Mouse (Mus musculus) brown adipose tissue, adult 24 weeks (tissue): Measurements from ENCODE around the gene Cep83. TPM values are rescaled to one million over a fixed set of nuclear protein-coding genes. Genes with fewer than 3 reads are reported as not detected.
"Not testable (repeated sequence)": the region's sequence is repeated elsewhere in the genome, so short reads cannot be mapped to it uniquely, and the experiment has no call there.

Experiments
- H3K27ac ChIP-seq: fragments of 200-500 bp; replicated peaks from 2 replicates; pipeline ENCODE4 v1.5.1; 2012; ENCODE audit warnings: low read depth, mild to moderate bottlenecking, low read length
- H3K4me1 ChIP-seq: fragments of 200-500 bp; 2 replicates; pipeline ENCODE4 v1.6.1; 2012; ENCODE audit warnings: low read length, mixed read lengths; ENCODE audit not compliant: control insufficient read depth, insufficient read depth, insufficient read length
- H3K4me3 ChIP-seq: fragments of 200-500 bp; 2 replicates; pipeline ENCODE4 v1.5.1; 2012; ENCODE audit warnings: low read depth, mild to moderate bottlenecking, low read length, moderate library complexity; ENCODE audit not compliant: insufficient read depth
- polyA plus RNA-seq: library from polyadenylated mRNA; stranded (reverse); fragments of >200 nt; gene quantifications from 2 replicates; pipeline ENCODE4 v1.2.4, GENCODE M21; 2012; ENCODE audit not compliant: missing spikeins, insufficient read depth, insufficient read length

Cep83 gene
- polyA plus RNA-seq, 1 experiment: 9.4 TPM

DNA sequence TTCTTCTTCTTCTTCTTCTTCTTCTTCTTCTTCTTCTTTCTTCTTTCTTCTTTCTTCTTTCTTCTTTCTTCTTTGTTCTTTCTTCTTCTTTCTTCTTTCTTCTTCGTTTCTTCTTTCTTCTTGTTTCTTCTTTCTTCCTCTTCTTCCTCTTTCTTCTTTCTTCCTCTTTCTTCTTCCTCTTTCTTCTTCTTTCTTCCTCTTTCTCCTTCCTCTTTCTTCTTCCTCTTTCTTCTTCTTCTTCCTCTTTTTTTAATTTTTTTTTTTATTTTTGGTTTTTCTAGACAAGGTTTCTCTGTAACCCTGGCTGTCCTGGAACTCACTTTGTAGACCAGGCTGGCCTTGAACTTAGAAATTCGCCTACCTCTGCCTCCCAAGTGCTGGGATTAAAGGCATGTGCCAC, 39.6 kb downstream of the Cep83 start:
- not testable (repeated sequence) for H3K4me1 ChIP-seq, H3K27ac ChIP-seq, H3K4me3 ChIP-seq

- no peaks in the 10 kb centered on the region for H3K4me1 ChIP-seq
- no peak overlapping the region for H3K4me3 ChIP-seq
- no peak overlapping the region for H3K27ac ChIP-seq
Measured at GRCm38 (mm10) chr10:94730445-94730844, 42.0 kb downstream of the Cep83 start.

- Histone ChIP-seq H3K4me3 (no peak overlapping the region), H3K4me1 (no peaks in the 10 kb centered on the region), H3K27ac (no peak overlapping the region)
Measured at GRCm38 (mm10) chr10:94734829-94735228, 46.4 kb downstream of the Cep83 start.

- H3K4me1 ChIP-seq: no peaks in the 10 kb centered on the region
- no peak overlapping the region for H3K27ac ChIP-seq
- H3K4me3 ChIP-seq: no peak overlapping the region
Measured at GRCm38 (mm10) chr10:94740221-94740620, 51.8 kb downstream of the Cep83 start.

GRCm38 (mm10) chr10:94741459-94741858, 53.0 kb downstream of the Cep83 start:
- no peak overlapping the region for H3K4me3 ChIP-seq
- no peak overlapping the region for H3K27ac ChIP-seq
- no peaks in the 10 kb centered on the region for H3K4me1 ChIP-seq

DNA sequence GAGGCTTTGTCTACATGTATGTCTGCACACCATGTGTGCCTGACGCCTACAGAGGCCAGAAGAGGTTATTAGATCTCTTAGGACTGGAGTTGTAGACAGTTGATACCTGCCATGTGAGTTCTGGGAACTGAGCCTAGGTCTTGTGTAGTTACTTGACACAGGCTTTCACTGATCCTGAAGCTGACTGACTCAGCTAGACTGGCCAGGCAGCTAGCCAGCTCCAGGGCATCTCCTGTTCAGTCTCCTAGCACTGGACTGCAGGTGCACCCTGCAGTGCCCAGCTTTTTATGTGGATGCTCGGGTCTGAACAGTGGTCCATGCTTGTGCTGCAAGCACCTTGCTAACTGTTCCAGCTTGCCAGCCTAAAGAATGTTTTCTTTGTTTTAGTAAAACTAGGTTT, 58.6 kb downstream of the Cep83 start:
- Histone ChIP-seq H3K4me3 (no peak overlapping the region), H3K27ac (no peak overlapping the region), H3K4me1 (no peaks in the 10 kb centered on the region)

GRCm38 (mm10) chr10:94771496-94771895, 83.0 kb downstream of the Cep83 start:
- no peaks in the 10 kb centered on the region for H3K4me1 ChIP-seq
- no peak overlapping the region for H3K4me3 ChIP-seq
- H3K27ac ChIP-seq: no peak overlapping the region

GRCm38 (mm10) chr10:94777576-94777975, 89.1 kb downstream of the Cep83 start:
- Histone ChIP-seq H3K4me3 (no peak overlapping the region), H3K4me1 (no peaks in the 10 kb centered on the region), H3K27ac (no peak overlapping the region)

DNA sequence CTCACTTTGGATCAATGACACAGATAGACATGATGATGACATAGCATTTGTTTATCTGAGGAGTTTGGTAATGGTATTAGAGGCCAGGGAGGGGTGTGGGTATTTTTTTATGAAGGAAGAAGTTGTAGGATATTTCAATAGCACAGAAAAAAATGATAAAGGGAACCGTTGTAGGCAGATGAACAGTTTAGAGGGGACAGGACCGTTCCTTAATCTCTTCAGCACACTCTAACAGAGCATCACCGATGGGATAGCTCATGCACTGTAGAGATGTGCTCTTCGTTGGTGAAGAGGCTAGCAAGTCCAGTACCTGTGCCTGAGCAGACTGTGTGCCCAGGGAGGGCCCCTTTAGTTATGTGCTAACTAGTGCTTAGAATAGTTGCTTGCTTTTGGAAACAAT, 90.9 kb downstream of the Cep83 start:
- Histone ChIP-seq H3K27ac (no peak overlapping the region), H3K4me1 (no peaks in the 10 kb centered on the region), H3K4me3 (no peak overlapping the region)

- Histone ChIP-seq H3K4me1 (no peaks in the 10 kb centered on the region), H3K27ac (no peak overlapping the region), H3K4me3 (no peak overlapping the region)
Measured at GRCm38 (mm10) chr10:94780618-94781262, 92.3 kb downstream of the Cep83 start.

GRCm38 (mm10) chr10:94789205-94789604, 100.8 kb downstream of the Cep83 start:
- H3K4me3 ChIP-seq: no peak overlapping the region
- no peak overlapping the region for H3K27ac ChIP-seq
- H3K4me1 ChIP-seq: peaks cover 4% of the 10 kb centered on the region; the same call in 1 of the 2 replicates

DNA sequence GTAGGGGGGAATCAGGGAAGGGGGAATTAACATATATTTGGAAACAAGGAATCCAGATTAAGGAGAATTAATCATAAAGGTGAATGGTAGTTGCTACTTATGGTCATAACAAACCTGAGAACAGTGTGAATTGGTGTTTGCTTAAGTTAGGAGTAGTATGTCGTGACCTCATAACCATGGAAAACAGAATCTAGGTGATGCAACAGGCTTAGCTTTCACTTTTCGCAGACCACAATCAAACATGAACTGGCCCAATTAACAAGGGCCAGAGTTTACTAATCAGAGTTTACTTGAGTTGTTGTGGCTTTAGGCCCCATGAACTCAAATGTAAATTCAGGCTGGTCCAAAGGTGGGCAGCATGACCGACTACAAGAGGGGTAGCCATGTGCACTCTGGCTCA, 105.5 kb downstream of the Cep83 start:
- H3K4me1 ChIP-seq: peaks cover 4% of the 10 kb centered on the region; the same call in 1 of the 2 replicates
- no peak overlapping the region for H3K4me3 ChIP-seq
- no peak overlapping the region for H3K27ac ChIP-seq

DNA sequence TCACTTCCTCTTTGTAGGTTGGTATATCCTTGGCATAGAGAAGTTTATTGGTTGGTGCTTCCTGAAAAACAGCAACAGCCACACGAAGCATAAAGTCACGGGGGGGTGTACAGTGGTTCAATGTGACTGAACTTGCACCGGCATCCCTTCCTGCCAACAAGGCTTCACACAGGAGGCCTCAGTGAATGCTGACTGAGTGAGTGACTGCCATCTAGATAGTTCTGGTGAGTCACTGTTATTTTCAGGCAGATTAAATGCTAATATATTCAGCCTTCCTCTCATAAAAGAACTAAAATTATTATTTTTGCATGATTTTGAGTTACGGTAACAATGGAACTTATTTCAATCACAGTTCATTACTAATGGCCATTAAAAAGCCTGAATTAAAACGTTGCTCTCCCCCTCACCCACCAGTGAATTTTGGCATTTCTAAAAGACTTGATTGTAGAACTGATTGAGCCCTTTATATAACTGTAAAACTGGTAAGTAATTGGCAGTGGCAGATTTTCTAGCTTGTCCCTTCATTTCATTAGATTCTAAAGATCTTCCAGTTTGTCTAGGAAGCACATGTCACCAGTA, 106.3 kb downstream of the Cep83 start:
- H3K4me3 ChIP-seq: no peak overlapping the region
- no peaks in the 10 kb centered on the region for H3K4me1 ChIP-seq
- H3K27ac ChIP-seq: no peak overlapping the region

- H3K4me3 ChIP-seq: no peak overlapping the region
- no peaks in the 10 kb centered on the region for H3K4me1 ChIP-seq
- H3K27ac ChIP-seq: no peak overlapping the region
Measured at GRCm38 (mm10) chr10:94798128-94798527, 109.7 kb downstream of the Cep83 start.

DNA sequence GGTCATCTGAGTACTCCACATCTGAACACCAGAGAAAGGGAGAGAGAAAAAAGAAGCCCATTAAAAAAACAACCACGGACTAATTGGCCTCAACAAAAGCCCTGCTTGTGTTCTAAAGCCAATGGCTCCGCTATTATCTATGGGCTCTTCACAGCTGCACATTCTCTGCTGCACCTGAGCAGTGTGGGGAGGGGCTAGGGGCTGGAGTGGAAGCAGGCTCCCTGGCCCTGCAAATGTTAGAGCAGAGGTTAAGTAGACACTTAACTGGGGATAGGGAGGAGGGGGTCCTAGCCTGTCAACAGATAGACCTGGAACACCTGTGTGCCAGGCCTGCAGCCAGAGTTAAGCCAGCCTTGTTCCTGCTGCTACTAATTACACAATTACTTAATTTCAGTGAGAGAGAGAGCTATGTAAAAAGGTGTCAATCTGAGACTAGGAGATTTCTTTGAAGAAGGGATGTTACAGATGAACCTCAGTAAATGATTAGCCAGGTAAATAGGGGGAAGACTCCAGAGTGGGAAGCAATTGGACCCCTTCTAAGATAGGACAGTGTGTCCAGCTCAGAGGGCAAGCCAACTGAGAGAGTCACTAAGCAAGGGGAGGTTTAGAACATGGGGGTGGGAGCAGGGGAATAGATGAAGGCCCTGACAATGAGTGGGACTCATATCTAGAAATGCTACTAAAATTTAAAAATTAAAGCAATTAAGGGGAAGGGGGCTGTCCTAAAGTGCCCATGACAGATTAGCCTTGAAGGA, 111.2 kb downstream of the Cep83 start:
- no peak overlapping the region for H3K27ac ChIP-seq
- H3K4me1 ChIP-seq: no peaks in the 10 kb centered on the region
- H3K4me3 ChIP-seq: no peak overlapping the region
